Mouse (Mus musculus) olfactory bulb, adult 2 months (tissue): ENCODE measurements around the gene Foxr2. TPM values are rescaled to one million over a fixed set of nuclear protein-coding genes. Genes with fewer than 3 reads are reported as not detected.

Experiments used
- H3K27ac ChIP-seq: fragments of 200-500 bp; 2 replicates; pipeline ENCODE4 v1.5.1; 2012; ENCODE audit warnings: low read depth, low read length; ENCODE audit not compliant: insufficient read depth
- H3K4me1 ChIP-seq: fragments of 200-500 bp; 2 replicates; pipeline ENCODE4 v1.6.1; 2012; ENCODE audit warnings: low read length; ENCODE audit not compliant: control insufficient read depth, insufficient read depth
- H3K4me3 ChIP-seq: fragments of 200-500 bp; 2 replicates; pipeline ENCODE4 v1.5.1; 2012; ENCODE audit warnings: mild to moderate bottlenecking, low read depth, low read length, moderate library complexity; ENCODE audit not compliant: insufficient read depth
- CTCF ChIP-seq: fragments of 200-500 bp; IDR thresholded peaks from 2 replicates; pipeline ENCODE4 v1.5.1; 2012; ENCODE audit warnings: low read depth, mild to moderate bottlenecking, low read length, moderate library complexity; ENCODE audit not compliant: insufficient read depth
- POLR2A ChIP-seq: fragments of 200-500 bp; IDR thresholded peaks from 2 replicates; pipeline ENCODE4 v1.6.1; 2012; ENCODE audit warnings: mild to moderate bottlenecking, low read depth, low read length, moderate library complexity; ENCODE audit not compliant: insufficient read depth
- WGBS: fragments of 180-500 bp; shearing (Covaris S2); methylation state at CpG from one replicate; pipeline ENCODE4 v1.1.7; 2018; 5-methylcytosine and 5-hydroxymethylcytosine counted together
- polyA plus RNA-seq: library from polyadenylated mRNA; stranded (reverse); fragments of >200 nt; gene quantifications from 2 replicates; pipeline ENCODE4 v1.2.4, GENCODE M21; 2012; ENCODE audit warnings: low replicate concordance; ENCODE audit not compliant: missing spikeins, insufficient read depth, insufficient read length

Foxr2 gene
- not detected in 2 replicates for polyA plus RNA-seq

DNA sequence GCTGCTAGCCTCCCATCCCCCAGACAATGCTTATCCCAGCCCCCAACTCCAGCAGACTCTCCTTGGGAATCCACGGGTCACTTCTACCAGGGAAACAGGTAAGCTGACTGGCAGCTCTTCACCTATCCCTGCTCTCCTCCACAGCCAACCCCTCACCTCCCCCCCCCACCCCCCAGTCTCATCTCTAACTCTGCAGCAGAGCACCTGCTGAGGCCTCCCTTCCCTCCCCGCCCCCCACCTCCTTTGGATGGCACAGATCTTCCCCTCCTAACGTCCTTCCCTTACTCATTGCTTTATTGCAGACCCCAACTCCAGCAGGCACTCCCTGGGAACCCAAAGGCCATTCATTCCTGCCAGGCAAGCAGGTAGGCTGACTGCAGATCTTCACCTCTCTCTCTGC is at the start of gene Foxr2:
TSS of gene Foxr2 (plus strand) at position 301 of the 400 bp plus-strand sequence.
- H3K27ac ChIP-seq, result no peak within 1 kb of the TSS
- H3K4me1 ChIP-seq, result no peaks in the 10 kb centered on the region
- H3K4me3 ChIP-seq, result no peak within 1 kb of the TSS
- 13% methylated on average over 2 of the region's 3 CpGs for WGBS
- TF ChIP-seq POLR2A (no peak), CTCF (no peak)

DNA sequence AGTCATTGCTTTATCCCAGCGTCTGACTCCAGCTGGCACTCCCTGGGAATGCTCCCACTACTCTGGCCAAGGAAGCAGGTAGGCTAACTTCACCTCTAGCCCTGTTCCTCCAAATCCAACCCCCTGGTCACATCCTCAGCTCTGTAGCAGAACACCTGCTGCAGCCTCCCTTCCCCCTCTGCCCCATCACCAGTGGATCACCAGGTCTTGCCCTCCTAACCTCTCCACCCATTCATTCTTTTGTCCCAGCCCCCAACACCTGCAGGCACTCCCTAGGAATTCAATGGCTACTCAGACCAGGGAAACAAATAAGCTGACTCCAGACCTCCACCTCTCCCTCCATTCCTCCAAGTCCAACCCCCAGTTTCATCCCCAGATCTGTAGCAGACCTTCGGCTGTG is 427 bp downstream of the Foxr2 start:
- Histone ChIP-seq H3K4me3 (no peak overlapping the region), H3K27ac (no peak overlapping the region), H3K4me1 (no peaks in the 10 kb centered on the region)
- WGBS, result 48% methylated on average over 2 of the region's 2 CpGs
- no peak for TF ChIP-seq CTCF
- no peak for TF ChIP-seq POLR2A

DNA sequence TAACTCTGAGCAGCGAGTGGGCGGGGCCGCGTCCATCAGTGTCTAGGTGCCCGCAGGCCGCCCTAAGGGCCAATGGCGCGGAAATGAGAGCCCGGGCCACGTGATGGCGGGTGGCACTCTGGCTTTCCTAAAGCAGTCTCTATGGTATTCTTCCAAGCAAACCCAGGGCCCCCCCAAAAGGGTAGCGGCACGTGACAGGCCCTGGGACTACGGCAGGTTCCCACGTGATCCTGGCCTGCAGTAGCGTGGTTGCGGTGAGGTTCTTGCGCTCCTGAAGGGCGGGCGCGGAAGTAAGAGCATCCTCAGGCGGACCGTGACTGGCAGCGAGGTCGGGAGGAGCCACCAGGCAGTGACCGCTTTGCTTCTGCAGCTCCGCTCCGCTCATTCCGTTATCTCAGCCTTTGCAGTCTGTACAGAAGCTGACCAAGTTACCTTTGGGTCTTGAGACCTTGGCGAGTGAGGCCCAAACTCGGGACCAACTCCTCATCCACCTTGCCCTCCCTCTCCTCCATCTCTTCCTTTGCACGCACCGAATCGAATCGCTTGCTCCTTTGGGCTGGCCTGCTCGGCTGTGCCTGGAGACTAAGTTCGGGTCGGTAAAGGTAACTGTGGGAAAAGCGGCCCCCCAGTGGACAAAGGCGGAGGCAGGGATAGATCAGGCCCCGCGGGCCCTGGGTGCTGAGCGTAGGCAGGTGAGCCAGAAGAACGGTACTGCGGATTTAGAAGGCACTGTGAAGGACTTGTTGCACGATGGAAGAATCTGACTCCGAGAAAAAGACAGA is 21.3 kb downstream of the Foxr2 start, which contains the start of gene Rragb:
TSS of gene Rragb (plus strand) at position 248 of the 782 bp plus-strand sequence.
- Histone ChIP-seq H3K27ac (0 out of 2 replicates have a peak within 1 kb of the TSS, but pooled peaks have one; percentile 33), H3K4me1 (no peaks in the 10 kb centered on the region), H3K4me3 (peak within 1 kb of the TSS; percentile 79)
- 19% methylated on average over 47 of the region's 47 CpGs for WGBS
- no peak for TF ChIP-seq CTCF
- TF ChIP-seq POLR2A, result no peak

DNA sequence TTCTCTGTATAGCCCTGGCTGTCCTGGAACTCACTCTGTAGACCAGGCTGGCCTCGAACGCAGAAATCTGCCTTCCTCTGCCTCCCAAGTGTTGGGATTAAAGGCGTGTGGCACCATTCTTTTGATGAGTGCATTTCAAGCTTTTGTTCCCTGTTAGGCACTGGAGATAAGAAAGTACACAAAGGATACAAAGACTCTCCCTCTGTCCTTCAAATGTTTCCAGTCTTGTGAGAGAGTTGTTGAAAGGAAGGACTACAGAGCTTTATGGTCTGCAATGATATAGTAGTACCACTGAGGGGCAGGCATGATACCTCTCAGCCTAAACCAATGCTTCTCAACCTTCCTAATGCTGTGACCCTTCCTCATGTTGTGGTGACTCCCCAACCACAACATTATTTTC is 24.1 kb downstream of the Foxr2 start:
- Histone ChIP-seq H3K27ac (no peak overlapping the region), H3K4me1 (no peaks in the 10 kb centered on the region), H3K4me3 (no peak overlapping the region)
- WGBS, result 82% methylated on average over 3 of the region's 3 CpGs
- TF ChIP-seq POLR2A, result no peak
- no peak for TF ChIP-seq CTCF

DNA sequence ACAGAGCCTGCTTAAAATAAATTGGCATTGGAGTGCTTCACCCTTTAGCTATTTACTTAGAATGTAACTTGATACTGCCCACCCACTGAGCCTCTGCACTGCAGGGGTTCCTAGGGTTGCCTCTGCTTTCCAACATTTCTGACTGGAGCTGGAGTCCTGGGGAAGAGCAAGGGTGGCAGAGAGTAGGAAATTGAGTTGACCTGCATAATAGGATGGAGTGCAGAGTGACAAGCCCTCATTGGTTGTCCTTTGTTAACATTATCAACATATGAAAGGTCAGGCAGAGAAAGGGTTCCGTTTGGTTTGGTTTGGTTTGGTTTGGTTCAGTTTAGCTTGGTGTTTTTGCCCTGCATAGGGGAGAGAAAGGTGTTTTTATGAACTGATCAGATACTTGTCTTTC is 33.2 kb downstream of the Foxr2 start:
- TF ChIP-seq CTCF (no peak), POLR2A (no peak)
- Histone ChIP-seq H3K4me1 (no peaks in the 10 kb centered on the region), H3K27ac (no peak overlapping the region), H3K4me3 (no peak overlapping the region)
- WGBS, result 33% methylated on average over 1 of the region's 1 CpGs

DNA sequence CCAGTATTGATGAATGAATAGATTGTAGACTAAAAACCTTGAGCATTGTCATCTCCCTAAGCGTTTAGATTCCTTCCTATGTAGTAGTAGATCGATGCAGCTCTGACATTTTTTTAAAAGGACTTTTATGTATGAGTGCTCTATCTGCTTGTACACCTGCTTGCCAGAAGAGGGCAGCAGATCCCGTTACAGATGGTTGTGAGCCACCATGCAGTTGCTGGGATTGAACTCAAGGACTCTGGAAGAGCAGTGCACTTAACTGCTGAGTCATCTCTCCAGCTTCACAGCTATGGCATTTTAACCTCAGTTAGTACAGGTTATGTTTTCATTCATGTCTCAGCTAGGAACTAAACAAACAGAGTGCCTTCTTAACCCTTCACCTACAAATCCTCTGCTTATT is 36.7 kb downstream of the Foxr2 start:
- no peak for TF ChIP-seq POLR2A
- TF ChIP-seq CTCF, result no peak
- H3K27ac ChIP-seq, result no peak overlapping the region
- H3K4me3 ChIP-seq, result no peak overlapping the region
- 57% methylated on average over 3 of the region's 3 CpGs for WGBS
- no peaks in the 10 kb centered on the region for H3K4me1 ChIP-seq

DNA sequence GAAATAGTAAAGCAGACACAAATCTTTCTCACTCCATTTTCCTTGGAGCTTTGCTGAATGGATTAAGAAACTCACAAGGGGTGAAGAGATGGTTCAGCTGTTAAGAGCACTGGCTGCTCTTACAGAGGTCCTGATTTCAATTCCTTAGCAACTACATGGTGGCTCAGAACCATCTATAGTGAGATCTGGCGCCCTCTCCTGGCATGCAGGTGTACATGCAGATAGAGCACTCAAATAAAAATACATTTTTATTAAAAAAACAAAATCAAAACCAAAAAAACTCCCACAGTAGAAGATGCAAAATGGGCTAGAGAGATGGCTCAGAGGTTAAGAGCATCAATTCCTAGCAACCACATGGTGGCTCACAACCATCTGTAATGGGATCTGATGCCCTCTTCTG is 56.2 kb downstream of the Foxr2 start:
- Histone ChIP-seq H3K4me3 (no peak overlapping the region), H3K4me1 (no peaks in the 10 kb centered on the region), H3K27ac (no peak overlapping the region)
- 17% methylated on average over 1 of the region's 1 CpGs for WGBS
- TF ChIP-seq POLR2A, result no peak
- TF ChIP-seq CTCF, result no peak

DNA sequence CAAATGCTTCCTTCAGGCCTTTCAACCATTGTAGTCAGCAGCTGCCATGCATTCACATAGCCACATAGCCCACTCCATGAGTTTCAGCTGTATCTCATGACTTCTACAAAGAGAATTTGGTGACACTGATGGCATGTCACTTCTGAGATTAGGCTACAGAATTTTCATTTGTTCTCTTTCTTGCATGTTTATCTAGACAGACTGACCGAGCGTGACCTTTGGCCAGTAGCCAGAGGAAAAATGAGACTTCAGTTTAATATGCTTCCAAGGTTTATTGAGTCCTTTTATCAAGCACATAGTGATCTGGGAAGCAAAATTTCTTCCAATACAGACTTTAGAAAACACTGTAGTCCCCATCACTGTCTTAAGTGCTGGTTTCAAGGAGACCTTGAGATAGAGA is 63.6 kb downstream of the Foxr2 start:
- H3K4me1 ChIP-seq, result no peaks in the 10 kb centered on the region
- H3K4me3 ChIP-seq, result no peak overlapping the region
- TF ChIP-seq CTCF, result no peak
- no peak for TF ChIP-seq POLR2A
- H3K27ac ChIP-seq, result no peak overlapping the region
- 92% methylated on average over 2 of the region's 2 CpGs for WGBS

Other genes with a start within 250 kb of the Foxr2 start
- not detected in 2 replicates for gene Usp51, start 112.3 kb upstream of the Foxr2 start, polyA plus RNA-seq
- gene Mageh1, start 81.2 kb upstream of the Foxr2 start, polyA plus RNA-seq, result not detected in 2 replicates
- gene Rragb, start 21.2 kb downstream of the Foxr2 start, polyA plus RNA-seq, result not detected in 2 replicates
- gene Klf8, start 118.7 kb downstream of the Foxr2 start, polyA plus RNA-seq, result not detected in 2 replicates